Mouse (Mus musculus): ENCODE data around the gene 1700024P04Rik. TPM values are rescaled to one million over a fixed set of nuclear protein-coding genes. Genes with fewer than 3 reads are reported as not detected.

Gene 1700024P04Rik
- total RNA-seq, 4 experiments from 2014 or later = not detected

DNA sequence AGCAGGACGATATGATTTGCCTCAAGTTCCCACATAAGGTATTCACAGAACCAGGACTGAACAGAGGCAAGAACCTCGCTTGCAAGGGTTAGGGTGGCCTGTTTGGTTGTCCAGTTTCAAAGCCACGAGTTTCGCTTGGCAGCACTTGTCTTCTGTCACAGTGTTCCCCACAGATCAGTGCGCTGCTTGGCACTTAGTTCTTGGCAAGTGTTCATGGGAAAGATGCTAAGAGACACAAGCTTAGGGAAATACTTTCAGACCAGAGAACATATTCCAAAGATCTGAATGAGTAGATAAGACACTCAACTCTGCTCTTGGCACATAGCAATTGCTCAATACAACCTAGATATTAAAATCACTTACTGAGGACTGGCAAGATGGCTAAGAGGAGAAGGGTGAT lies 17.8 kb downstream of the 1700024P04Rik start:
- DNase-seq (ENCODE audit: low spot score) = peak; percentile 49

DNA sequence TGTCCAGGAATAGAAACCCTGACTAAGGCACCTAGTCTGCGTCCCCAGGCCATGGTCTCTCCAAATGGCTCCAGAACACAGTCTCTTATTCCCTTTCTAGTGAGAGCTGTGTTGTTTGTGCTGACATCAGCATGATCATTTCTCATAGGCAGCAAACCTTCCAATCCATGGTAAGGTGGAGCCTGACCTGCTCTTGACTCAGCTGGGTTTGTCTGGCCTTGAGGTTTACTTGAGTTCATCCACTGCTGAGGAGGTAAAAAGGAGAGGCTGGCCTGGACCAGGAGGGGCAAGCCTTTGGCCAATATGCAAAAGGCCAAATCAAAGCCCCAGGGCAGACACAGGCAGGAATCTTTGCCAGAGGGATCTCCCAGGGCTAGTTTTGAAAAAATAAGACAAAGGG lies 20.8 kb downstream of the 1700024P04Rik start:
- no peak for DNase-seq (ENCODE audit: low spot score)

DNA sequence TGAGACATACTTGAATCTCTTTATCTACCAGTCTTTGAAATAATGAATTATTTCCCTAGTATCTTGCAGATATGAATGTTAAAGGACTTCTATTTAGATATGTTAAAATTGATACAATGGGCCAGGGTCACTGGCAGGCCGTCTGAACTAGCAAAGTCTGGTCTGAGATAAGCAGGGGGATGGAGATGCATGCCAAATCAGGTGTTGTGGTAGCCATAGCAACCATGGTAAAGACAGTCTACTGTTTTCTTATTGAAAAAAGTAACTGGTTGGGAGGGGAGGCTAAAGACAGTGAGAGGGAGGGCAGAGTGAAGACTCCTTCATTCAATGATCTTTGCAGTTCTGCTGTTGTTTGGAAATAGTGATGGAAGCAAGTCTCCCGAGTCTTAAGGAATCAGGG lies 26.2 kb downstream of the 1700024P04Rik start:
- DNase-seq (ENCODE audit: low spot score) = no peak

DNA sequence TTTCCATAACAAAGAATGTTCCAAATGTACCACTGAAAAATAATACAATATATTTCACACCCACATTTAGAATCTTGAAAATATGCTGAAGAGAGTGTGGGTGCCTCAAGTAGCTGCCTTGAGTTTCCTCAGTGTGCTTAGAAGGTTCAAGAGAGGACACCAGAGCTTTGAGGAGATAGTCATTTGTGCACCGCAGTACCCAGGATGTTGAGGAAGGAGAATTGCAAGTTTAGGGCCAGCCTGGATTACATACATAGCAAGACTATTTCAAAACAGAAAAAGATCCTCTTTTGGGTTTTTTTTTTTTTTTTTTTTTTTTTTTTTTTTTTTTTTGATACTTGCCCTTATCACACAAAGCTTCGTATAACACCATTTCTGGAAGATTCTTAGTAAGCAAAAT lies 28.2 kb downstream of the 1700024P04Rik start:
- DNase-seq (ENCODE audit: low spot score) = no peak

DNA sequence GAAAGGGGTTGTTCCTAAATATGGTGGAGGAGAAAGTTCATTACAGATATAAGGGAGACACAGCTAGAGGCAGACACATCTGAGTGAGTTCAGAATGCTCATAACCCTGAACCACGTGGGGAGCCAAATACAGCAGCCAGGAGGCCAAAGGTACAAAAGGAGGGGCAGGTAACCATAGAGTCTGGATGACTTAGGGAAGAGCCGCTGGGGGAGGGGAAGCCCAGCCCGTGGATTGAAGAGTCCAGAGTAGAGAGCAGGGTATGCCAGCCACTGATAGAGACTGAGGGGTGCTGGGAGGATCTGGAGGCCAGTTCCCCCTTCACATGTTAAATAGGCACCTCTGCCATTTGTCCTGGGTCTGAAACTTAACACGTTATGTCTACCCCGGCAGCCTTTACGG lies 28.7 kb downstream of the 1700024P04Rik start:
- DNase-seq (ENCODE audit: low spot score) = no peak

DNA sequence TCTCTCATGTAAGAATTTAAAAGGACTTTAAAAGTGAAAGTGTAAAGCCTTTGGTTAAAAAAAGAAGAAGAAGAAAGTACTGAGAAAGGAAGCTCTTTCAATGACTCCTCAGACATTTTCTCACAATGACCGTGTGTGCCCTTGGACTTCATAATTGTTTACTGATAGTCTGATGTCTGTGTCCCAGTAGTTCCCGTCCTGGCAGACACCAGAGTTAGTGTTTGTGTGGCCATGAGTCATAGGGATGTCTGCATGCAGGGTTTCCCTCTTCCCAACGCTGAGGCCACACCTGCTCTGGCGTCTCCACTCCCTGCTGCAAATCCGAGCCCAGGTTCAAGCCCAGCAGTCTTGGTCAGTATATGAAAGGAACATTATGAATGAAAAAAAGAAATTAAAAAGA lies 29.1 kb downstream of the 1700024P04Rik start:
- DNase-seq (ENCODE audit: low spot score) = peak; percentile 33

DNA sequence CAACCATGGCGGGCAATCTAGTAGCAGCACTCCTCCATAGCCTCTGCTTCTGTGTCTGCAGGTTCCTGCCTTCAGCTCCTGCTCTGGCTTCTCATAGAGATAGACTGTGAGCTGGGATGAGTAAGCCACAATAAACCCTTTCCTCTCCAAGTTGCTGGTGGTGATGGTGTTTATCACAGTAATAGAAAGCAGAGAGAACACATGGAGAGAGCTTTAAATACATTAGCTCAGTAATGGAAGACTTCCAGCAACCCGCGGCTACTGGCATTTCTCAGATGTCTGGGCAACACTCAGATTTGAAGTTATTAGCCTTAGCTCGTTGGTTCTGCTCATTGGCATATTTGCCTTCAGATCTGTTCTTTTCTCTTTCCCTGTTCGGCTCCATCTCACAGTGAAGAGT lies 30.5 kb downstream of the 1700024P04Rik start:
- no peak for DNase-seq (ENCODE audit: low spot score)

DNA sequence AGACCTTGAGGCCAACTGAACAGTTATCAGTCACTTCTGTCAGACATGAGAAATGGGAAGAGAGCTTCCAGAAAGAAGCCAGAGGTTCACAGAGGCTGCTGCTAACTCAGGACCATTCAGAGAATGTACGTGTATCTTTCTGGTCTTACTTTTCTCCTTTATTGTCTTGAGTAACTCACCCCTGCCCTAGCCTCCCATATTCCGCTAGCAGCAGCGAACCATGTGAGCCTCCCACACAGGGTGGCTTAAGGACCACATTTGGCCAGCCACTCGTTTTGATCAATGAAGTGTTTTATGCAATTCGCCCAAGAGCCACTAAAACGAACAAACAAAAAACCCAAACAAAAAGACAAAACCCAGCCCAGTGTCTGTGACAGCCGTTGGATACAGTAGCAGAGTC lies 32.4 kb downstream of the 1700024P04Rik start:
- no peak for DNase-seq (ENCODE audit: low spot score)

DNA sequence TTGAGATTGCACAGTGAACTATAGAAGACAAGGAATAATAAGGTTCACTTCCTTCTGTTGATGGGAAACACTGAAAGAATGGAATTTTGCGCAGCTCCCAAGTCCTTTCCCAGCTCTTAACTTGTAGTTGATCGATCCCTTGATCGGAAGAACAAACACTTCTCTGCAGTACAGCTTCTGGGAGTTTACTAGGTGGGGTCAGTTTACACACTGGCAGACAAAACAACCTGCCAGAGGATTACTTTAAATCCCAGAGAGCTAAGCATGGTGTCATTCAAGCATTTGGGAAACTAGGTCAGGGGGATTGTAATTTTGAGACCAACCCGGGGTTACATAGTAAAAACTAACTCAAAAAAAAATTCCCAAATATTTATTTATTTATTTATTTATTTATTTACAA lies 36.2 kb downstream of the 1700024P04Rik start:
- no peak for DNase-seq (ENCODE audit: low spot score)

DNA sequence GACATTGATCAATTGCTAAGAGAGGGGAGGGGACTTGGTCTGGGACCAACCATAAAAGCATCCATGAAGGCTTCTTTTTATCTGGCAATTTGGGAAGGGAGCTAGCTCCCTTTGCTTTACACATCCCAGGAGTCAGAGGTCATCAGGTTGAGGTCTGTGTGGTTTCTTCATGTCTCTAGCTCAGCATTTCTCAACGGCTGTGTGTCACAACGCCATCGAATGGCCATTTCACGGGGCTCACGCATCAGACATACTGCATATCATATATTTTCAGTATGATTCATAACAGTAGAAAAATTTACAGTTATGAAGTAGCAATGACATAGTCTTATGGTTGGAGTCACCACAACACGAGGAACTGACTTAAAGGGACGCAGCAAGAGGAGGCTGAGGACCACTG lies 37.9 kb downstream of the 1700024P04Rik start:
- DNase-seq (ENCODE audit: low spot score) = no peak

DNA sequence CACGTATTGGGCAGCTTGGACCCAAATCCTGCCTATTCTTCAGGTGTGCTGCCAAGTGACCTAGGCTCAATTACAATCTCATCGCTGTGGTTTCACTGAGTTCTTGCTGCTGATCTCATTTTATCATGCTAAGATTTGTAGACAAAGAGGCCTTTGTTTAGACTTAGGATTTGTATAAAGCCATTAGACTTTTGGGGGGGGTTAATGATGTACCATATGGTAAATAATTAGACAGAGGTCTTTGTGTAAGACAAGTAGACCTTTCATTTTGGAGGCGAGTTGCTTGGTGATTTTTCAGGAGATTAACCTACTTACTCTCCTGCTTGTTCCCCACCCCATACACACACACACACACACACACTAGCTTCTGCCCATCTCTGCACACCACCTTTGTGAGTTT lies 38.5 kb downstream of the 1700024P04Rik start:
- no peak for DNase-seq (ENCODE audit: low spot score)

DNA sequence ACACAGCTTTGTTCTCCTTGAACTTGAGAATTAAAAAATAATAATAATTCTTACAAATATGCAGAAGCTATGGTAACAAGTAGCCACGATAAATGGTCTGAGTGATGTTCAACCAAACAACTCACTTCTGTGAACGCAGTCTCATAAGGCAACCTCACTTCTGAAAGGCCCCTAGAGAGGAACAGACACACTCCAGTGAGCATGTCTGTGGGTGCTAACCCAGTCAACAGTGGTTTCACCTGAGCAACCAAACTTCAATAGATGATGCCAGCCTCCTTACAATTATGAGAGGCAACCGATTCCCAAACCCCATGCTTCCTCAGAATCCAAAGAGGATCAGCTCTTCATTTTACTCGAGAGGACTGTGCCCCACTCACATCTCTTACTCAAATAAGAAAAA lies 39.0 kb downstream of the 1700024P04Rik start:
- no peak for DNase-seq (ENCODE audit: low spot score)

DNA sequence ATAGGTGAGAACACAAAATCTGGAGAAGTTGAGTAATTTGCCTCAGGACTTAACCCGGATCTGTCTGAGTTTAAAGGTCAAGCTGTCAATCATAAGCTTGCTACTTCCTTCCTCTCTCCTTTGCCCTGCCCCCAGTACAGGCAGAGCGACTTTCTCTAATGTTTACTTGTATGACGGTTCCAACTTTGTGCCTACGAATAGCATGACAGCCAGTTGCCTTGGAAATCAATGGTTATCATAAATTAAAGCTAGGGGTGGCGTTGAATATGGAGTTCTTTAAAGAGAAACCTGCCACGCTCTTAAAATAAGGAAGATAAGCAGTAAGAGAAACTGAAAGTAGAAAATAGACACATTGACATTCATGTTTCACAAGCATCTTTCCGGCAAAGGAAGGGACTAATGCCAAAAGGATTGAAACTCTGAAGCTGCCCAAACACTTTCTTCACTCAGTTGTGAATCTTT lies 39.7 kb downstream of the 1700024P04Rik start:
- peak; percentile 44 for DNase-seq (ENCODE audit: low spot score)

DNA sequence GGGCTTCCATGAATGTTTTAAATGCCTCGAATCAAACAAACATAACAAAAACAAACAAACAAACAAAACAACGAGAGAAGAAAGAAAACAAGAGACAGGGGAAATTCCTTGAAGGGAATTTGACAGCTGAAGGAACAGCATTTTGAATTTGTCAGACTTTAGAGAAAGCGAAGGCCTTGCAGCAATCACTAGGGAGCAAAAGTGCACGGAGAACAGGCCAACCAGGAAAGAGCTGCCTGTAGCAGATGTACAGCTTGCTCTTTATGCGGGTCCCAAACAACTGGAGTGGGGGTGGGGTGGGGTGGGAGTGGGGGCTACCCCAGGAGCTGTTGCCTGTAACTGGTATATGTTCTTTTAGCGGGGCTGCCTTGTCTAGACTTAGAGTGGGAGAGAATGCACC lies 42.0 kb downstream of the 1700024P04Rik start:
- no peak for DNase-seq (ENCODE audit: low spot score)

DNA sequence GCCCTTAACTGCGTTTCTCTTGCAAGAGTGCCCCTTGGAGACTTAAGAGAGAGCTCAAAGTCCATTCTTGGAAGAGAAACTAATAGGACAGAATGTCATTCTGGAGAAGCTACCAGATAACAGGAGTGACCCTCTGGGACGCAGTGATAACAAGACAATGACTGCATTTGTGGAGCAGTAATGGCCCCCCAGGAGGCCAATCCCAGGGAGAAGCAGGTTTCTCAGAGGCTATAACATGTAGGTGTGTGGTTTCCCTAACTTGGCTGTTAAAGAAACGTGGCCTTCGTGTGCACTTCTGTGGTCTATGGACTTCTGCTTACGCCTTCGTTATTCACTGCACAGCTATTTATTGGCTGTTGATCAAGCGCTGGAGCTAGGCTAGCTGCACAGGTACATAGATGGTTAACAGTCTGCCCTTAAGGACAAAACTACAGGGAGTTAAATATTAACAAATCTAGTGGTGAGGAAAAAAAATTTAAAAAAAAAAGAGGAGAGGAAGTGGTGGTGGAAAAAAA lies 42.5 kb downstream of the 1700024P04Rik start:
- DNase-seq (ENCODE audit: low spot score) = no peak

DNA sequence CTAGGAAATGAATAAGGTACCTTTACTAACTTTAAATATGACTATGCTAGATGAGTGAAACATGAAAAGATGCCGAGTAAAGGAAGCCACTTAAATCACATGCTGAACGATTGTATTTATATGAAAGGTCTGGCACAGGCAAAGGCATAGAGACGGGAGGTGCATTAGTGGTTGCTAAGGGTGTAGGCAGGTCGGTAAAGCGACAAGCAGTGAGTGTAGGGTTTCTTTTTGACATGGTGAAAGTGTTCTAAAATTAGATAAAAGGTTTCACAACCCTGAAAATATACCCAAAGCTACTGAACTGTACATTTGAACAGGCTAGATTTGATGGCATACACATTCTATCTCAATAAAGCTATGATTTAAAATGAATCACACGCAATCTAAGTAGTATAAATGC lies 47.3 kb downstream of the 1700024P04Rik start:
- no peak for DNase-seq (ENCODE audit: low spot score)

Other genes with a start within 250 kb of the 1700024P04Rik start
- gene Fcho2, start 169.1 kb downstream of the 1700024P04Rik start, total RNA-seq (2022) = 10 to 100 TPM; 28.4 to 41.0 (median 36.0) TPM
- 10 to 100 TPM; 60.0 to 73.3 (median 64.3) TPM for gene Tnpo1, start 58.2 kb downstream of the 1700024P04Rik start, total RNA-seq (2022)
- gene Zfp366, start 200.3 kb upstream of the 1700024P04Rik start, total RNA-seq (2022) = 10 to 100 TPM in 2 of 4 experiments, 1 to 10 TPM in 2; 7.9 to 12.2 (median 9.7) TPM